Mouse (Mus musculus): ENCODE results near the gene Lrp2bp.

The Lrp2bp gene

DNA sequence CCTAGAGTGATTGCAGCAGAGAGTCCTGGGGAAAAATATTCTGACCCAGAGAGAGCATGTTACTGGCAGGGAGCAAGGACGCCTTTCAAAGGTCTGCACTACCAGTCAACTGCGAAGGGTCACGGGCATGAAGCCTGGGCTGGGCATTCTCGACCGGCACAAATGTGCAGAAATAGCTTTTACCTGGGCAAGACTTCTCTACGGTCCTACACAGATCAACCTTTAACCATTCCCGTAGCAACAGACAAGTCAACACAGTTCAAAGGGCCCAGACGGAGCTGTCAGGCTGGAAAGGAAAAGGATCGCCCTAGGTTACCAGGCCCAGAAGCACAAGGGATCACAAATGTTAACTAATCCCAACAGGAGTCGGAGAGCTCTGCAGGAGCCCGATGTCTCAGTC is 37.1 kb downstream of the Lrp2bp start:
- no peak for DNase-seq

DNA sequence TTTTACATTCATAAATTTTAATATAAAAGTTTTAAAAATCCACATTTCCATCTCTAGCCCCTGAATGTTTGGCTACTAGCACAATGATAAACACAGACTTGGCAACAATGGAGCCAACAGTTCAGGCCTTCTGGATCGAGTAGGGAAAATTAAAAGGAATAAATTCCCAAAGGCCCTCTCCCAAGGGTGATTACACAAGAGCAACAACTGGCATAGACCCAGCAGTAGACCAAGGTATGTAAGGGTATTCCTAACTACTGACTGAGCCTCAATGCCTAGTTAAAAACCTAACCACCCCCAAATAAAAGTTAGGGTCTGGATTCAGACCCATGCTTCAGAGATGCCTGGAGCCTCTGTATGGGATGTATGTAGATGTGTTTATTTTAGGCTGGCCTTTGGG is 40.6 kb downstream of the Lrp2bp start:
- DNase-seq = no peak

DNA sequence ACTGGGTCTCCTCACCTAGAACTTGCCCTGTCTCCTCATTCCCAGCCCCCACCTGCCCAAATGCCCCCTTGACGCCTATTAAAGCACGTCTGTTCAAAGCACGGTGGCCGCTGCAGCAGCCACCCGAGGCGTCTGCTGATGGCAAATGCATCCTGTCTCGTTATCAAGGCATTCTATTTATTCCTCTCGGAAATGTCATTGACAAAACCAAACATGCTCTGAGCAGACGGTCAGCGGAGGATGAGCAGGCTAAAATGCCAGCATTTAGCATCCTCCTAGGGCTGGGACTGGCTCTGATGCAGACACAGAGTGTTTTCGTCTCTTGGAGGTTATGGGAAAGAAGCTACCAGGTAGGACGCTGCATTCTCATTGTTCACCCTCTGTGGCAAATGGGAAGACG is 41.2 kb downstream of the Lrp2bp start:
- DNase-seq = no peak

DNA sequence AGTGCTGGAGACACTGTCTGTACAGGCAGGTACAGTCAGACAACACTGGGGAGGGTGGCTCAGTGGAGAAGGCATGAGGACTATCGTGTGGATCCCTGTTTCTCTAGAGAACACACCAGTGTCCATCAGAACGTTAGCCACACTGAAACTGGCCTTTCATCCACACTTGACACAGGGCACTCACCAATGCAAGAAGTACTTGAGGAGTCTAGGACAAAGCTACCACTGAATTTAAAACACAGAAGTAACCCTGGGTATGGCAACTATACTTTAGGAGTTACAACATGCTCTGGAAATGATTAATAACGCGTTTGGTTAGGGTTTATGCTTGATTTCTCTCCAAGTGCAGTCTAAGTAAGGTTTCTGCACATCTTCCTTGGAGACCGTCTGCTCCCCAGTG is 73.7 kb downstream of the Lrp2bp start:
- no peak for DNase-seq

DNA sequence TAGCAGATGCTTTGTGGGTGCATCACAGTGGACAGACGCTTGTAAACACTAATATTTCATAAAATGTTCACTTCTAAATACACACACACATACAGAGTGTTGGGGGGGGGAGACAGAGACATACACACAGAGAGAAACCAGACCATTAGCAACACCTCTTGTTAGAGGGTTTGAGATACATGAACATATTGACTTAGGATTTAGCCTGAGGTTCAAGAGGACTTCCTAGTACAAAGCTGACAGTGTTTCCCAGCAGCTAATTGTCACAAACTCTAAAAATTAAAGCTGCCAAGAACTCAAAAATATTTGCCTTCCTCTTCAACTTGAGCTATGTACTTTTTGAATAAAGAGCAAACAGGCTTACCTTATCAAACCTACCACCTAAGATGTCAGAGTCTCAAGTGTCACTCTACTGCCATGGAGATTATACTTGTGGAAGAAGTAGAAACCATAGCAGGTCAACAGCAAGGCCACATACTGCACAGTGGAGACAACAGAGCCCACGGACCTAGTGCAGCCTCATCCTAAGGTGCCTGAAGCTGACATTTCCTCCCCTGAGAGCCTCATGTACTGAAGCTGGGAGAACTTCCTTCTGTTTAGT is 74.5 kb downstream of the Lrp2bp start:
- no peak for DNase-seq

DNA sequence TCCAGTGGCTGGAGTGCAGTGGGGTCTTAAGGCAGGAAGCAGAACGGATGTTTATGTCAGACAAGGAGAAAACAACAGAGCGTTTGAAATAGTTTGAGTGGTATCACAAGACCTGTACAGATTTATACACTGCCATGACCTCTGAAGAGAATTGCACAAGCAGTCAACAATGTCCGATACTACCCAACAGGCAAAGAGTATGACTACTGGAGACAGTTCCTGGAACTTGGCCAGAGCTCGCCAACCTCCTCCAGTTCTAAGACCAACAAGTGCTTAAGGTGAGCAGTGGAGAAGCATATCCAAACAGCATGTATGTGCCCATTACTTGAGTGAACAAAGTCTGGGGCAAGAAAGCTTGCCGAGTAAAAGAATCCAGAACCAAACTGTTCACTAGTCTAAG is 76.1 kb downstream of the Lrp2bp start:
- no peak for DNase-seq

DNA sequence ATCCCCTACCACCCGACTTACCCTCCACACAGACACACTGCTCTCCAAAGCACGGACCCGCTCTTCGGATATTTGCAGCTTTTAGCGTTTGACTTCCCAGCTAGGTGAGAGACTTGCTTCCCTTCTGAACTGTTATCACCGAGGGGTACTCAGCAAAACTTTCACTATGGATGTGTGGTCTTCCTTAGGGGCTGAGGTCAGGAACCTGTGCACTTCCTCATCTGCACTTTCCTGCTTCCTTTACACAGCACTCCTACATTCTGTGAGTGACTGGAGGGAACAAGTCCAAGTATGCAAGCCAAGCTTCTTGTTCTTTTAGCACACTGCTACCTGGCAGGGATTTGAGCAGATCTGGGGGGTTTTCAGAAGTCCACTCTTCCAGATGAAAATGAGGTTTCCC is 79.8 kb downstream of the Lrp2bp start:
- no peak for DNase-seq

All from thymus, postnatal 36 days (tissue).